Mouse (Mus musculus): ENCODE measurements around the gene Esyt2.

Esyt2 gene

DNA sequence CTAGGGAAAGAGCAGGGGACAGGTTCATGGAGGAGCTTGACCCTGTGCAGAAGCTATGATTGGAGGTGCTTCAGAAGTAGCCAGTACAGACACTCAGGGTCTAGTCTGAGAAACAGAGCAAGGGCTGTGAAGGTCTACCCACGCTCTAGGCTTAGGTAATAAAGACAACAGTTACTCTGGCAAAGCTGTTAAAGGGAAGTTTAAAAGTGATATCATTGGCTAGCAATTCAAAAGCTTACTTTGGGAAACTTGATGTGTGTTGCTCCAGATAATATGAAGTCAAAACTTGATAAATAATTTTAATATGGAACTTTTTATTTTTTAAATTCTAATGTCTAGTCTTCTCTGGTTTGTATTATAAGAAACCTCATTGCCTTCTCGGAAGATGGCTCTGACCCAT, 86.3 kb downstream of the Esyt2 start:
- no peak for DNase-seq

- no peak for DNase-seq
Measured at GRCm38 (mm10) chr12:116368857-116369256, 87.9 kb downstream of the Esyt2 start.

- DNase-seq, result no peak
Measured at GRCm38 (mm10) chr12:116383101-116383500, 102.1 kb downstream of the Esyt2 start.

DNA sequence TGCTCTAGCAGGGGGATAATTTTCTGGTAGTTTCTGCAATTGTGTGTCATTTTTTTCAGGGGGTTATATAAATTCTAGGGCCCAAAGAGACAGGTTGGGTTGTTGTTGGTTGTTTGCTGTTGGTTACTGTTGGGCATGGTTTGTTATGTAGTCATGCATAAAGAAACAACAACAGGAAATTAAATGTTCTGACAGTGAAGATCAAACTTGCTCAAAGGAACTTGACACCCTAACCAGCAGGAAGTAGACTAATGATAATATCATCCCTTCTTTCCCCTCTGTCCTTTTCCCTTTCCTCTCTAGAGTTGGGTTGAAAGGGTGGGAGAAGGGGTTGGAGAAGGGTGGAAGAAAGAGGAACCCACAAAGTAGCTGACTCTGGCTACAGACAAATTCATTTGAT, 103.0 kb downstream of the Esyt2 start:
- no peak for DNase-seq

DNA sequence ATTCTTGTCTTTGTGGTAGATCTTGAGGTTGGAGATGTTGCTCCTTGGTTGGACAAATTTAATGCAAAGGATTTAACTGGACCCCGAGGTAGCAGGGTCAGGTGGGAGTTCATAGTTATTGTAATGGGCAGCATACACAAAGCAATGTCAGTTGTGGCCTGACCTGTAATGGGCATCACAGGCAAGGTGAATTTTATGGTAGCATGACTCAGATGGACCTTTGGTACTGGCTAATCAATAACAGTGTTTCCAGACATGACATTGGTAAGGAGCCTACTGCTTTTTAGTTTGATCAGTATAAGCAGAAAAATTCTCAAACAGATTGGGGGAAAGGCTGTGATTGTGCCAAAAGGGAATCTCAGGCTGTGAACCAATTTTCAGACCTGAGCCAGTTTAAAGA, 105.8 kb downstream of the Esyt2 start:
- no peak for DNase-seq

- no peak for DNase-seq
Measured at GRCm38 (mm10) chr12:116389868-116390267, 108.9 kb downstream of the Esyt2 start.

DNA sequence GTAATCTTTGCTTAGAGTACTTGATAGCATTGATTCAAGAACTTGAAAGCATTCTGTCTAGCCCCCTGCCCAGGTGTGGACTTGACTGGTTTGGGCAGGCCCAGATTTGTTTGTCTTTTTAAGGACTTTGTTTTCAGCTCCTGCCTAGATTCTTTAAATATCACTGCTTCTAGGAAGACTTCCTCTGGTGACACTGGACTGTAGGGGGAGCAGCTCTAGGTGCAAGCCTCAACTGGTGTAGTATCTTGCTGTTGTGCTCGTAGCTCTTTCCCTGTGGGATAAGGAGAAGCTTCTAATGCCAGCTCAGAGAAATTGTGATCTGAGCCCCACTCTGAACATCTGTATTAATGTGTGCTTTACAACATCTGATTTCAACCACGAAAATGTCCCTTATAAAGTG, 113.3 kb downstream of the Esyt2 start:
- no peak for DNase-seq

GRCm38 (mm10) chr12:116395312-116395711, 114.3 kb downstream of the Esyt2 start:
- no peak for DNase-seq

DNA sequence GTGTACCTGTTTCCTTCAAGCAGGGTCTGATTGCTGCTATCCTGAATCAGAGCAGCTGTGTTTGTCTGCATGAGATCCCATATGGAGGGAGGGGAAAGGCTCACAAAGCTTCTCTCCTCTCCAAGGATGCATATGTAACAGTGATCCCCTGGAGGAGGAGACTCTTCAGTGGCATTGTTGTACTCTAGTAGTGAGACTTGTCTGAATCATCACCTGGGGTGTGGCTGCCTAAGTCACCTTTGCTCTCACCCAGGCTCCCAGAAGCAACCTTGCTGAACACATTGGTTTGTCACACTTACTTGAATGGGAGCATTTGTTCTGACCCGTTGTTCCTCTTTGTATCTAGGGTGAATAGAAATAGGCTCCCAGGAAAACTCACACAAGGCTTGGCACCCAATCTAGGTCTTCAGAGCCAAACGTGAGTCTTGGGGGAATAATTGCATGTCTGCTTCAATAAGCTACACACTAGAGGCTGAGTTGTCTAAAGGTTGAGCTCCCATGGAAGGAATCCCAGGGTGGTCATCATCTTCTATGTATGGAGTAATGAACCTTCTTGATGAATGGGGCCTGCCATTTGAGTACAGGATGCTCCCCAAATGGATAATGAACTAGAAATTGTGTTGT, 115.2 kb downstream of the Esyt2 start:
- DNase-seq, result no peak

DNA sequence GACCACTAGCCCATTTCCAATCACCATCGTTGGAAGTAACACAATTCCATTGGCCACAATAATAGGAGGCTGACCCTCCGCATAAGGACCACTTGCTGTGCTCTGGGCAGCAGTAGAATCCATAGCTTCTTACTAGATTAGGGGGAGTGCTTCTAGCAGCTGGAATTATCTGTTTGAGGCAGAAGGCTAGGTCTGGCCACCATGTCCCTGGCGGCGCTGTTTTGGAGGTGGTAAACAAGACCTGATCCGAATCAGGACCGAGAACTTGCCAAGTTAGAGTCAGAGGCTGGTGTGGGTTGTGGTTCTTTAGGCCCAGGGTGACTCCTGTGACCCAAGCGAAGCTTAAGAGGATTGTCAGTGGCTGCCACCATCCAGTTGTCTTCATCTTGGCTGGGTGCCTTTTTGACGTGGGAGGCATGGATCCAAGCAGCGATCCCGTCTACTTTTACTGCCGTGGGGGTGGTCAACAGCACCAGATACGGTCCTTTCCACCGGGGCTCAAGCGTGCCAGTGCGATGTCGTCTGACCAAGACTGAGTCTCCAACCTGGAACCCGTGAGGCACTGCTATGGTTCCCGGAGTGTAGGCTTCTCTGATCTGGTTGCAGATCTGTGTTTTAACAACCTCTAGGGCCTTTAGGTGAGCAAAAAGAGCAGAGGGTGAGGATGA, 123.2 kb downstream of the Esyt2 start:
- DNase-seq, result no peak

GRCm38 (mm10) chr12:116405045-116405835, 124.2 kb downstream of the Esyt2 start, which contains the start of gene Ncapg2:
Gene Ncapg2 (plus strand): TSS chr12:116405402.
- peak; percentile 98 for DNase-seq

DNA sequence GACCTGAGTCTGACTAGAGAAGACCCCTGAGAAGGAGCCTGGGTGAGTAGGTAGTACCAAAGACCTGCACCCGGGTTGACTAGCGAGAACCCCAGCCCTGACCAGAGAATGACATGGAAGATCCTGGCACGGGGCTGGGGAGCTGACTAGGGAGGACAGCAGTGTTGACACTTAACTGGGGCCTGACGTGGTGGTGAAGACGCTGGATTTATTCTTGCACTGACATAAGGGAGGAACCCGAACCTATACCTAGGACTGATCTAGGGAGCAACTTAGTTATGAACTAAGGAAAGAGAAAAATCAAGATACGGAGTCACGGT, 124.8 kb downstream of the Esyt2 start:
- no peak for DNase-seq

DNA sequence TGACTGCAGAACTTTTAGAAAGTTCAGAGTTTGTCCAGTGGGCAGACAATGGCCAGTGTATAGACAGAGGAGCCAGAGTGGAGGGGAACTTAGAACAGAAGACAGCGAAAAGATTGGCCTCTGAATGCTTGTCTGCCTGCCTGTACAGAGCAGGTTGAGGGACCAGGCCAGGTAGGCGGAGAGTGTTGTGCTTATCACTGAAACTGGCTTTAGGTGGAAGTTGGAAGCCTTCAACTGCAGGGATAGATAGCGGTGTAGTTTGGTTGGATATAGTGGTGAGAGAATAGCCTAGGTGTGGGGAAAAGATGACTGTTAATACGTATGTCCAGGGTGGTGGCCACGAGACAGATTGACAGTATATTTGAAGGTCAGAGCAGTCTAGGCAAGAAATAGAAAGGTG, 126.9 kb downstream of the Esyt2 start:
- no peak for DNase-seq

- DNase-seq, result no peak
Measured at GRCm38 (mm10) chr12:116414941-116415340, 133.9 kb downstream of the Esyt2 start.

- no peak for DNase-seq
Measured at GRCm38 (mm10) chr12:116416514-116416913, 135.5 kb downstream of the Esyt2 start.

- no peak for DNase-seq
Measured at GRCm38 (mm10) chr12:116421656-116422055, 140.7 kb downstream of the Esyt2 start.

DNA sequence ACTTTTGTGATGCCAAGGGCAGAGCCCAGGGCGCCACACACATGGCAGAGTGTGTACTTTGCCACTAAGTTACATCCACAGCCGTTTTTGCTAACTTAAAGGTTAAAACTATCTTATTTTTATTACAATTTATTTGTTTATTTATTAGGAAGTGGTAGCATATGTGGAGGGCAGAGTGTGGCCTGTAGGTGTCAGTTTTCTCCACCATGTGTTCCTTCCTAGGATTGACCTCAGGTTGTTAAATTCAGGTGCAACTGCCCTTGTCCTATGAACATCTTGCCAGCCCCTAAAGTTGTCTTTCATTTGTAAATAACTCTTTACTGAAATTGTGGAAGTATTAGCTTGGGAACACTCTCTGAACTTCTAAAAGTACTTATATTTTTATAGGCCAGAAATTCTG, 144.4 kb downstream of the Esyt2 start:
- DNase-seq, result no peak

DNA sequence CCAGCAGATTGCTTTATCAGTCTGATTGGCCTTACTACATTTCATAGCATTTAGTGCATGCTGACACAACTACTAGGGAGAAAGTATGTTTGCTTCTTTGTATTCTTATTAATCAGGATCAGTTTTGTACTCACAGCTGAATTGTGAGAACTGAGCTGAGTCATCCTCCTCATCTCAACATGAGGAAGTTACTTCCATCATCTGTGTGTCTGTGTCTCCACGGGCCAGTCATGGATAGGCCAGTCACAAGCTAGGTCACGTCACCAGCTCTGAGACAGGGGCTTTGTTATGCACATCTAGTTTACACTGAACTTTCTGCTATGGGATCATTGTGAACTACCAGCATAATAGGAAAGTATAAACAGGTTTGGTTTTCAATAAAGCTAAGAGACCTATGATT, 152.7 kb downstream of the Esyt2 start:
- no peak for DNase-seq

DNA sequence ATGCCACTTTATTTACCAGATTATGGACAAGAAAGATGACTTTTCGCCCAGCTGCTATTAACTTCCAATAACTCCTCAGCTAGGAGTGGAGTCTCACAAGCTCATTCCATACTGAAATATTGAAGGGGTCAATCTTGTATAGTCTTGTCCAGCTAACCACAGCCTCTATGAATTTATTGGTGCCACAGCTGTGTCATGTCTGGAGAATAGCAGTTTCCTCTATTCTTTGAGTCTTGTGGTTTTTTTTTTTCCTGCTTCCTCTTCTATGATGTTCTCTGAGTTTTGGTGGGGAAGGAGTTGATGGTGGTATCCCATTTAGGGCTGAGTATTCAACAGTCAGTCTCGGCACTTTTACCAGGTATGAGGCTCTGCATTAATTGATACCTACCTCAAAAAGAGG, 154.2 kb downstream of the Esyt2 start:
- DNase-seq, result no peak

- DNase-seq, result no peak
Measured at GRCm38 (mm10) chr12:116436125-116436524, 155.1 kb downstream of the Esyt2 start.

DNA sequence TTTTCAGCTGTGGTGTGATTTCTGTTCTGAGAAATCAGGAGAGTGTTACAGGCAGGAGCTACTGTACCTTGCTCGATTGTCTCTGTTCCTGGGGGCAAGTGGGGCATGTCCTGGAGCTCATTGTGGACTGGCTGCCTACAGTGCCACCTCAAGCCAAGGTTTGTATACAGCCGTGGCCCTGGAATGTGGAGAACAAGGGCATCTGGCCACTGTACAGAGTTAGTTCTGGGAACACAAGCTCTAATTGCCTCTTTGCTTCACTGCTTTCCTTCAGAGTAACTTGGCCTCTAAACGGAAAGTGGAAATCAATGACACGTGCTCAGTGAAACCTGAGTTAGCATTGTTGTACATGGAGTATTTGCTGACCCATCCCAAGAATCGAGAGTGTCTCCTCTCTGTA, 157.6 kb downstream of the Esyt2 start:
- no peak for DNase-seq

Measured in lung, postnatal 36 days (tissue).